Mouse (Mus musculus) lung, embryonic 14.5 days (tissue): ENCODE results near the gene Mex3d. TPM values are rescaled to one million over a fixed set of nuclear protein-coding genes. Genes with fewer than 3 reads are reported as not detected.

Experiments
- ATAC-seq: fragments of 200-750 bp; cut with Nextera tagmentation; 2 replicates; pipeline ENCODE4 v1.8.0; 2017; ENCODE audit warnings: mild to moderate bottlenecking, moderate TSS enrichment, moderate library complexity; ENCODE audit not compliant: insufficient read depth
- DNase-seq: peaks from one replicate; pipeline ENCODE4 v3.0.0-alpha.2; 2015
- H3K27ac ChIP-seq: fragments of 300-500 bp; sonication (generic); 2 replicates; pipeline ENCODE4 v1.5.1; 2014; ENCODE audit warnings: low read depth, mild to moderate bottlenecking, moderate library complexity
- H3K27me3 ChIP-seq: fragments of 300-500 bp; sonication (generic); 2 replicates; pipeline ENCODE4 v1.6.1; 2014; ENCODE audit warnings: low read length, control low read depth; ENCODE audit not compliant: insufficient read depth
- H3K36me3 ChIP-seq: fragments of 300-500 bp; sonication (generic); 2 replicates; pipeline ENCODE4 v1.6.1; 2014; ENCODE audit warnings: control low read depth; ENCODE audit not compliant: insufficient read depth
- H3K4me1 ChIP-seq: fragments of 300-500 bp; sonication (generic); 2 replicates; pipeline ENCODE4 v1.6.1; 2014; ENCODE audit warnings: antibody characterized with exemption, control low read depth; ENCODE audit not compliant: insufficient read depth
- H3K4me2 ChIP-seq: fragments of 300-500 bp; sonication (generic); 2 replicates; pipeline ENCODE4 v1.6.1; 2014; ENCODE audit warnings: mild to moderate bottlenecking
- H3K4me3 ChIP-seq: fragments of 300-500 bp; sonication (generic); 2 replicates; pipeline ENCODE4 v1.5.1; 2014; ENCODE audit warnings: low read depth, low read length
- H3K9ac ChIP-seq: fragments of 300-500 bp; sonication (generic); 2 replicates; pipeline ENCODE4 v1.6.1; 2014
- H3K9me3 ChIP-seq: fragments of 300-500 bp; sonication (generic); 2 replicates; pipeline ENCODE4 v1.6.1; 2016; ENCODE audit warnings: low read depth, low read length, control low read depth
- CTCF ChIP-seq: IDR thresholded peaks from 2 replicates; pipeline ENCODE4 v1.5.1; 2016; ENCODE audit warnings: antibody characterized with exemption, low read depth
- WGBS: fragments of 180-500 bp; shearing (Covaris S2); extraction: QIAGEN DNeasy Blood & Tissue Kit; methylation state at CpG from one replicate; pipeline ENCODE4 v1.1.7; 2014; 5-methylcytosine and 5-hydroxymethylcytosine counted together
- polyA plus RNA-seq: library from polyadenylated mRNA; unstranded; fragments of >200 nt; fragmentation: Nextera tagmentation; extraction: Ambion mirVana; gene quantifications from 2 replicates; pipeline ENCODE4 v1.2.1, GENCODE M21; 2014

Mex3d gene
- polyA plus RNA-seq, 1 experiment from 2014 or later = 8.6 TPM

DNA sequence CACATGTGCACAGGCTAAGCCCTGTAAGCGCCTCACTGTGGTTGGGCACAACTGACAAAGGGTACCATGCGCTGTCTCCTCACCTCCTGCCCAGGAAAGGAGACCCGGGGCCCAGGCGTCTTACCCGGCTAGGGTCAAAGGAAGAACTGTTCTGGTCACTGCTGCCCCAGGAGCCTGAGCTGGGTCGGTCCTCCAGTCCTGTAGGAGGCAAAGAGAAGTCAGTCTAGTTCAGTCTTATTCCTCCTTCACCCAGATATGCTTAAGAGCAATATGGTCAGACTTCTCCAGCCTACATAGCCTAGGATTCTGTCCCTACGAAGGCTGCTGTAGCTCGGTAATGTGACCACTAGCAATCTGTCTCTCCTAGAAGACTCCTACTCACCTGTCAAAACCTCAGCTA is 33.7 kb upstream of the Mex3d start:
- no peaks in the 10 kb centered on the region for H3K4me1 ChIP-seq
- no peak for ATAC-seq
- no peak overlapping the region for H3K9ac ChIP-seq
- DNase-seq = no peak
- 92% methylated on average over 8 of the region's 8 CpGs for WGBS
- H3K27ac ChIP-seq = no peak overlapping the region
- H3K4me3 ChIP-seq = no peak overlapping the region; the same call in 1 of the 2 replicates
- no peak overlapping the region; the same call in 1 of the 2 replicates for H3K4me2 ChIP-seq
- peaks cover 98% of the 10 kb centered on the region for H3K36me3 ChIP-seq
- H3K9me3 ChIP-seq = no peaks in the 10 kb centered on the region
- TF ChIP-seq CTCF = no peak
- H3K27me3 ChIP-seq = no peaks in the 10 kb centered on the region

DNA sequence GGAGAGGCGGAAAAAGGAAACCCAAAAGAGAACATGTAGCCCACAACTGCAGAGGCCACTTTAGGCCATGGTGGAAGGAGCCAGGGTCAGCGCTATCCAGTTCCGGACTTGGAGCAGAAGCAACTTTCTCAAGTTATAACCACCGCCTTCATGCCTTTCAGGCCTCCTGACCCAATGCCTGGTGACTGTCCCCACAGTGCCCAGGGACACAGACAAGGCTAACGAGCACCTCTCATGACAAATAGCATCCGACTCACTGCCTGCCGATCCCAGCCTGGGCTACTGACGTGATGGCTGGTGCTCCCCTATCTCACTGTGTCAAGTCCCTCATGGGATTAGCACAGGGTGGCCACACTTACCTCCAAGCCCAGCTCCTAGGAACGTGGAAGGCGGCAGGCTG is 33.3 kb upstream of the Mex3d start:
- Histone ChIP-seq H3K4me2 (no peak overlapping the region), H3K36me3 (peaks cover 98% of the 10 kb centered on the region), H3K27ac (no peak overlapping the region), H3K27me3 (no peaks in the 10 kb centered on the region), H3K9me3 (no peaks in the 10 kb centered on the region), H3K4me3 (no peak overlapping the region; the same call in 1 of the 2 replicates), H3K4me1 (no peaks in the 10 kb centered on the region), H3K9ac (no peak overlapping the region)
- ATAC-seq = no peak
- WGBS = 88% methylated on average over 10 of the region's 10 CpGs
- no peak for TF ChIP-seq CTCF
- no peak for DNase-seq

DNA sequence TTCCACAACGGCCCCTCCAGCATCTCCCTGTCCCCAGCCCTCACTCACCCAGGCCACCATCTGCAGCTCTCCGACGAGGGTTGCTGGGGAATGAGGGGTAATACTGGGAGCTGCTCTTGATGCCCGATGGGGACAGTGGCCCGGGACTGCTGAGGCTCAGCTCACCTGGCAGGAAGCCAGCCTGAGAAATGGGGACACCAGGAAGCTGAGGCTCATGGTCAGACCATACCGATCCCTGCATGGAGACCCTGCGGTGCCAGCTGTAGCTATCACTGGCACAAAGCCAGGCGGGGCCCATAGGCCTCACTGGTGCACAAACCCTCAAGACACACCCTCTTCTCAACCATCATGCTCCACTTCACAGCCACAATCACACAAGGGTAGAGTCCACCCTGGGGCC is 32.0 kb upstream of the Mex3d start:
- Histone ChIP-seq H3K4me1 (no peaks in the 10 kb centered on the region), H3K4me2 (no peak overlapping the region), H3K9me3 (no peaks in the 10 kb centered on the region), H3K27me3 (no peaks in the 10 kb centered on the region), H3K27ac (no peak overlapping the region), H3K36me3 (peaks cover 98% of the 10 kb centered on the region), H3K4me3 (no peak overlapping the region), H3K9ac (no peak overlapping the region)
- no peak for ATAC-seq
- DNase-seq = no peak
- 80% methylated on average over 8 of the region's 8 CpGs for WGBS
- no peak for TF ChIP-seq CTCF

DNA sequence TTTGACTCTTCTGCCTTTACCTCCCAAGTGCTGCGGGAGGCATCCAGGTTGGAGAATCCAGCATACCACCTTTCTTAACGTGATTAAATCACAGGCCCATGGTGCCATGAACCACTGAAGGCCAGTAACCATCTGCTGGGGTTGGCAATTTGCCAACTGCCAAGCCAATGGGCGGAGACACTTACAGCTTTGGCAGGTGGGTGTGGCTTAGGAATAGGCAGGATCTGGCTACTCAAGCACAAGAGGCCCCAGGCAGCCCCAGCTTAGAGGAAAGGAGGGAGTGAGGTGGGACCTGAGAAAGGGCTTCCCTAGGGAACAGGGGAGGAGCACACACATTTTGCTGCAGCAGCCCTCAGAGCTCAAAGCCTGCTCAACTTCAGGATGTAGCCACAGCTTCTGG is 30.9 kb upstream of the Mex3d start:
- peak; percentile 73 for DNase-seq
- Histone ChIP-seq H3K4me2 (no peak overlapping the region), H3K9me3 (no peaks in the 10 kb centered on the region), H3K4me1 (no peaks in the 10 kb centered on the region), H3K27ac (0 out of 2 replicates have a peak overlapping the region, but pooled peaks have one; percentile 8), H3K9ac (no peak overlapping the region), H3K27me3 (no peaks in the 10 kb centered on the region), H3K4me3 (no peak overlapping the region), H3K36me3 (peaks cover 98% of the 10 kb centered on the region)
- TF ChIP-seq CTCF = no peak
- no peak for ATAC-seq
- 55% methylated on average over 3 of the region's 3 CpGs for WGBS

DNA sequence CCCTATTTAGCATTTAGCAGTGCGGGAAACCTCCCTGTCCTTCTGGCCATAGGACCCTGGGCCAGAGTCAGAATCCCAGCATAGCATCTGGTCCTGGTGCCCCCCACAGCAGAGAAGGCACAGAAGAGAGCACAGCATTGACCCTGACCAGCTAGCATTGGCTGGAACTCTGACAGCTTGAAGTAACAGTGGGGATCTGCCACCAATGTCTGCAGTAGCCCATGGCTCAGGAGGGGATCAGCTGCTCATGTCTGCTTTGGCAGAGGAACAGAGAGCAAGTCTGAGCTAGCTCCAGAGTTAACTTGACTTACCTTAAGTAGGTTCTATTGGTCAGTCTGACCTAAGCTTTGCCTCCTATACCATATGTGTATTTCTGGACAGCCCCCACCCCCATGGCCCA is 30.4 kb upstream of the Mex3d start:
- Histone ChIP-seq H3K27ac (no peak overlapping the region), H3K4me1 (no peaks in the 10 kb centered on the region), H3K4me3 (no peak overlapping the region), H3K9me3 (no peaks in the 10 kb centered on the region), H3K27me3 (no peaks in the 10 kb centered on the region), H3K36me3 (peaks cover 100% of the 10 kb centered on the region), H3K9ac (no peak overlapping the region), H3K4me2 (no peak overlapping the region)
- TF ChIP-seq CTCF = no peak
- no peak for ATAC-seq
- WGBS = 91% methylated on average over 1 of the region's 1 CpGs
- no peak for DNase-seq

DNA sequence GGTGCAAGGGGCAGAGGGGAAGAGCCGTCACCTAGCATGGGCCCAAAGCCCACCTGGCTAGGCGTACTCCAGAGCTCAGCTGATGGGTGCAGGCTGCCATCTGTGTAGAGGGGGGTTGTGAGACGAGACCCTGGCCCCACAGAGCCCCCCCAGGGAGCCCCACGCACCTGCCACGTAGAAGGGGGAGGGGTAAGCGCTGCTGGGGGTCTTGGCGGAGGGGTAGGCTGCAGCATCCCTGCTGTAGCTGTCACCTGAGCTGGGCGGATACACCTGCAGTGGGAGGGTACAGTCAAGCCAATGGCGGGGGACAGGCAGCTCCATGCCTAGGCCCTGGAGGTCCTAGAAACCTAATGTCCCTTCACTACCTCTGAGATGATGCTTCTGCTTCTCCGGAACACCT is 29.9 kb upstream of the Mex3d start:
- WGBS = 94% methylated on average over 10 of the region's 10 CpGs
- H3K27ac ChIP-seq = no peak overlapping the region
- no peaks in the 10 kb centered on the region for H3K27me3 ChIP-seq
- no peak overlapping the region for H3K4me2 ChIP-seq
- no peaks in the 10 kb centered on the region for H3K9me3 ChIP-seq
- H3K4me1 ChIP-seq = no peaks in the 10 kb centered on the region
- H3K36me3 ChIP-seq = peaks cover 100% of the 10 kb centered on the region
- no peak for TF ChIP-seq CTCF
- ATAC-seq (no peak), DNase-seq (no peak)
- no peak overlapping the region for H3K9ac ChIP-seq
- H3K4me3 ChIP-seq = no peak overlapping the region

DNA sequence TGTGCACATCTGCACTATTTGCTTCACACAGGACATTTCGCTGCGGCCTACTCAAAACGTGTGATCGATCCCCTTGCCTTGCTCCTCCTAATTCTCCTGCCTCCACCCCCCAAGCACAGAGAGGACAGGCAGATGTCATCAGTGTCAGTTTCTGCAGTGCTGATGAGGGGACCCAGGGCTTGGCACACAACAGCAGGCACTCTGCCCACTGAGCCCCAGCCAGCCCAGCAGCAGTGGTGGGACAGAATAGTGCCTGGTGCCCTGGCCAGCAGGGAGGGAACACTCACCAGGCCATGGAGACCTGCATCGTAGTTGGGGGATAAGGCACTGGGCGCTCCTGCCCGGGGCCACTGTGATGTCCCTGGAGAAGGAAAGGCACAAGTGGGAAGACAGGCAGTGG is 28.1 kb upstream of the Mex3d start:
- DNase-seq = no peak
- TF ChIP-seq CTCF = no peak

More for the DNA sequence above, 28.1 kb upstream of the Mex3d start:
- H3K27me3 ChIP-seq = no peaks in the 10 kb centered on the region
- H3K36me3 ChIP-seq = peaks cover 100% of the 10 kb centered on the region
- H3K27ac ChIP-seq = no peak overlapping the region
- no peak overlapping the region for H3K4me2 ChIP-seq
- no peak overlapping the region for H3K4me3 ChIP-seq
- no peaks in the 10 kb centered on the region for H3K4me1 ChIP-seq
- no peaks in the 10 kb centered on the region for H3K9me3 ChIP-seq
- 89% methylated on average over 7 of the region's 7 CpGs for WGBS
- no peak overlapping the region for H3K9ac ChIP-seq
- no peak for ATAC-seq
